Mouse (Mus musculus): ENCODE results near the gene Cmtr1.

DNA sequence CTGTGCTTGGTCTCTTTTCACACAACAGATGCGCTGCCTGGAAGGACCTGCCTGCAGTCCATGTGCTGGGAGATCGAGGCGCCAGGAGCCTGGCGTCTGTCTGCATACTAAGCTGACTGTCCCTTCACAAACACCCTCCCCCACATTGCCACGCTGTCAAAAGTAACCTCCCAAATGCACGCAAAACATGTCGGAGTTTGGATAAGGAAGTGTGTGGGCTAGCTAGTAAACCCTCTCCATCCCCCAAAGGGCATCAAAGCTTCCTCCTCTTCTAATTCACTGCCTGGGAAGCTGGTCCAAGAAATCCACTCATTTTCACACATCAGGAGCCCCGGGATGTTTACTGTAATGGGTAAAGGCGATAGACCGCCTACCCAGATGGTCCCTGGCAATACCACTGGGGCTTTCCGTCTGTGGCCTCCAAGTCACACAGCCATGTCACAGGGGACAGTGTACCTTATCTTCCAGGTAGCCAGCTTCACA is 50.2 kb downstream of the Cmtr1 start:
- no peak for TF ChIP-seq CTCF (IDR thresholded peaks at IDR 0.05; ENCODE audit: extremely low read depth, insufficient read depth, low read length)
- TF ChIP-seq POLR2A (IDR thresholded peaks at IDR 0.05; ENCODE audit: extremely low read depth, insufficient read depth, low read length): no peak
